Mouse (Mus musculus) liver, embryonic 11.5 days (tissue): ENCODE data around the gene Kncn. TPM values are rescaled to one million over a fixed set of nuclear protein-coding genes. Genes with fewer than 3 reads are reported as not detected.

ENCODE experiments used
- ATAC-seq: fragments of 200-750 bp; cut with Nextera tagmentation; replicated peaks from 2 replicates; pipeline ENCODE4 v1.8.0; 2017; ENCODE audit warnings: moderate number of reproducible peaks, mild to moderate bottlenecking, moderate TSS enrichment, moderate library complexity; ENCODE audit not compliant: low FRiP score
- DNase-seq: peaks from one replicate; pipeline ENCODE4 v3.0.0-alpha.2; 2017; ENCODE audit warnings: low spot score
- H3K27ac ChIP-seq: fragments of 300-500 bp; sonication (generic); 2 replicates; pipeline ENCODE4 v1.5.1; 2014; ENCODE audit warnings: mild to moderate bottlenecking, low read depth, low read length, control low read depth
- H3K27me3 ChIP-seq: fragments of 300-500 bp; sonication (generic); replicated peaks from 2 replicates; pipeline ENCODE4 v1.6.1; 2014; ENCODE audit warnings: low read length, mixed read lengths; ENCODE audit not compliant: control insufficient read depth, insufficient read depth
- H3K36me3 ChIP-seq: fragments of 300-500 bp; sonication (generic); 2 replicates; pipeline ENCODE4 v1.6.1; 2014; ENCODE audit warnings: mild to moderate bottlenecking, low read length, moderate library complexity, mixed read lengths; ENCODE audit not compliant: control insufficient read depth, insufficient read depth
- H3K4me1 ChIP-seq: fragments of 300-500 bp; sonication (generic); replicated peaks from 2 replicates; pipeline ENCODE4 v1.6.1; 2014; ENCODE audit warnings: low read length, mixed read lengths; ENCODE audit not compliant: control insufficient read depth, insufficient read depth
- H3K4me2 ChIP-seq: fragments of 300-500 bp; sonication (generic); 2 replicates; pipeline ENCODE4 v1.6.1; 2014; ENCODE audit warnings: mild to moderate bottlenecking, control low read depth, moderate library complexity
- H3K4me3 ChIP-seq: fragments of 300-500 bp; sonication (generic); 2 replicates; pipeline ENCODE4 v1.5.1; 2014; ENCODE audit warnings: low read depth, low read length, control low read depth
- H3K9ac ChIP-seq: fragments of 300-500 bp; sonication (generic); 2 replicates; pipeline ENCODE4 v1.6.1; 2014; ENCODE audit warnings: low read depth, low read length, control low read depth
- H3K9me3 ChIP-seq: fragments of 300-500 bp; sonication (generic); 2 replicates; pipeline ENCODE4 v1.6.1; 2016; ENCODE audit warnings: low read length, inconsistent platforms, mixed read lengths; ENCODE audit not compliant: control insufficient read depth
- WGBS: fragments of 180-500 bp; shearing (Covaris S2); extraction: QIAGEN DNeasy Blood & Tissue Kit; methylation state at CpG from one replicate; pipeline ENCODE4 v1.1.7; 2014; 5-methylcytosine and 5-hydroxymethylcytosine counted together
- polyA plus RNA-seq: library from polyadenylated mRNA; unstranded; fragments of >200 nt; fragmentation: Nextera tagmentation; extraction: Ambion mirVana; gene quantifications from 2 replicates; pipeline ENCODE4 v1.2.1, GENCODE M21; 2014

The Kncn gene
- polyA plus RNA-seq, 1 experiment from 2014 or later, result not detected

DNA sequence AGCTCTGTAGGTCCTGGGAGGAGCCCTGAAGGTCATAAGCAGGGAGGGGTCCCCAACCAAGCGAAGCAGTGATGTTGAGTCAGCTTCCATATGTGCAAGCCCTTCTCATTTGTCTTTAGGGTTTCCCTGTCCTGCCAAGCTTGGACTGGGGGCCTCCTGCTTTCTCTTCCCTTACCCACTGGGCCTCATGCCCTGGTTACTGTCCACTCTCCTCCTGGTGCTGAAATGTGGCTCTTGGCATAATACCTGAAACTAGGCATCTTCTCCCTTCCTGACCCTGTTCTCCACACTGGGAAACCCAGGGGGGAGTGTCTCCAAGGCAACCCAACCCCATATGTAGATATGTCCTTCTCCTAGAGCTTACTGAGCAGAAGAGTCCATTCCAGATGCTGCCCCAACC is 2.7 kb downstream of the Kncn start:
- 38% methylated on average over 1 of the region's 1 CpGs for WGBS

DNA sequence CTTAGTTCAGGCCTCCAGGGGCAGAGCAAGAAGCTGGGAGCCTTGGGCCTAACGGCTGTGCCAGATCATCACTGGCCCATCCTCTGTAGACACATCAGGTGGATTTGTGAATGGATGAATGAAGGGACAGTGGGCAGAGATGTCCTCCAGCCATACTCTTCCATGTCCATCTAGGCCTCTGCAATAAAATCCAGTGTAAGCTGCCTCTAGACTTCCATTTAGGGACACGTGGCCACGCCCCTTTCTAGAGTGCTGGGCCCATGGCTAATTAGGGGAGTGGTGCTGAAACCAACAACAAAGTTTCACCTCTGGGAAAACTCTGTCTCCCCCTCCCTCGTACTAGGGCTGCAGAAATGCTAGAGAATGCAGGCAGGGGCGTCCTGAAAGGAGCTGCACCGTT is 5.9 kb downstream of the Kncn start:
- no peak overlapping the region for H3K27ac ChIP-seq
- 17% methylated on average over 6 of the region's 6 CpGs for WGBS
- no peaks in the 10 kb centered on the region for H3K4me1 ChIP-seq
- no peak overlapping the region for H3K9ac ChIP-seq
- H3K27me3 ChIP-seq, result peaks cover 36% of the 10 kb centered on the region
- DNase-seq, result no peak
- H3K9me3 ChIP-seq, result no peaks in the 10 kb centered on the region
- H3K36me3 ChIP-seq, result no peaks in the 10 kb centered on the region
- H3K4me3 ChIP-seq, result no peak overlapping the region
- ATAC-seq, result no peak
- peak overlapping the region; percentile 23 for H3K4me2 ChIP-seq

More for the DNA sequence above, 2.7 kb downstream of the Kncn start:
- DNase-seq, result no peak
- Histone ChIP-seq H3K36me3 (no peaks in the 10 kb centered on the region), H3K9ac (no peak overlapping the region), H3K9me3 (no peaks in the 10 kb centered on the region), H3K27me3 (peaks cover 29% of the 10 kb centered on the region), H3K4me1 (no peaks in the 10 kb centered on the region), H3K27ac (no peak overlapping the region), H3K4me2 (no peak overlapping the region), H3K4me3 (no peak overlapping the region)
- ATAC-seq, result no peak

DNA sequence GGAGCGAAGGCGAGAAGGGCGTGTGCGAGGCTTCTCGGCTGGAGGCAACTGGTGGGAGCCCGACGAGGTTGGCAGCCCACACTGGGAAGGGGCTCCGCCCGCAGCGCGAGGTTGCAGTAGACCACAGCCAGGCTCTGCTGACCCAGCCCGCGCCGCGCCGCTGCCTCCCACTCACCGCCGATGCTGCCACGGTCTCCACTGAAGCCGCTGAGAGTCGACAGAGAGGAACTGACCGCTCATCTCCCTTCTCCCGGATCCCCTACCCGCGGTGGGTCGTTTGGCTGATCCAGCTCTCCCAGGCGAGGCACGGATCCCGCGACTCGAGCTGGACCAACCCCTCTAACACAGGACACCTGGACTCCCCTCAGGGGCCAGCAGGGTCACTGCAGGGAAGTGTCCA is 6.4 kb downstream of the Kncn start, which contains the start of gene 6430628N08Rik:
TSS of gene 6430628N08Rik (plus strand) at position 113 of the 400 bp plus-strand sequence.
- no peak within 1 kb of the TSS for H3K27ac ChIP-seq
- 4% methylated on average over 31 of the region's 31 CpGs for WGBS
- no peak within 1 kb of the TSS for H3K9ac ChIP-seq
- ATAC-seq (no peak), DNase-seq (no peak)
- H3K36me3 ChIP-seq, result no peaks in the 10 kb centered on the region
- H3K4me1 ChIP-seq, result no peaks in the 10 kb centered on the region
- H3K4me2 ChIP-seq, result peak within 1 kb of the TSS; percentile 23
- no peaks in the 10 kb centered on the region for H3K9me3 ChIP-seq
- no peak within 1 kb of the TSS for H3K4me3 ChIP-seq
- peaks cover 38% of the 10 kb centered on the region for H3K27me3 ChIP-seq

DNA sequence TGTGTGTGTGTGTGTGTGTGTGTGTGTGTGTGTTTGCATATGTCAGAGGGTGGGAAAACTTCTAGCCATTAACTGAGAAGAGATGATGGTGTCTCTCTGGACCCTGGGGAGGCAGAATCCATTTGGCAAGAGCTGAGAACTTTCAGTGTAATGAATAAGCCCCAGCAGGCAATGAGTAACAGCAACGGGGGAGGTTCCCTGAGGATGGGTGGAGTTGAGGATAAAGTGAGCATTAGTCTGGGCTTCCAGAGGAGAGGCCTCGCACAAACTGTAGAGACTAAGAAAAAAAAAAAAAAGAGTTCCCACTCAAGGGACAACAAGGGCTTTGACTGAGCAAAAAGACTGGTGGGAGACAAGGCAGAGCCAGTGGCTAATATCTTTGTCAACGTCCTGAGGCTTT is 10.1 kb downstream of the Kncn start:
- ATAC-seq (no peak), DNase-seq (no peak)
- Histone ChIP-seq H3K4me1 (peaks cover 3% of the 10 kb centered on the region; the same call in 1 of the 2 replicates), H3K27me3 (peaks cover 70% of the 10 kb centered on the region), H3K4me3 (no peak overlapping the region), H3K36me3 (no peaks in the 10 kb centered on the region), H3K9me3 (no peaks in the 10 kb centered on the region), H3K27ac (no peak overlapping the region), H3K4me2 (no peak overlapping the region), H3K9ac (no peak overlapping the region)
- 32% methylated on average over 3 of the region's 3 CpGs for WGBS

DNA sequence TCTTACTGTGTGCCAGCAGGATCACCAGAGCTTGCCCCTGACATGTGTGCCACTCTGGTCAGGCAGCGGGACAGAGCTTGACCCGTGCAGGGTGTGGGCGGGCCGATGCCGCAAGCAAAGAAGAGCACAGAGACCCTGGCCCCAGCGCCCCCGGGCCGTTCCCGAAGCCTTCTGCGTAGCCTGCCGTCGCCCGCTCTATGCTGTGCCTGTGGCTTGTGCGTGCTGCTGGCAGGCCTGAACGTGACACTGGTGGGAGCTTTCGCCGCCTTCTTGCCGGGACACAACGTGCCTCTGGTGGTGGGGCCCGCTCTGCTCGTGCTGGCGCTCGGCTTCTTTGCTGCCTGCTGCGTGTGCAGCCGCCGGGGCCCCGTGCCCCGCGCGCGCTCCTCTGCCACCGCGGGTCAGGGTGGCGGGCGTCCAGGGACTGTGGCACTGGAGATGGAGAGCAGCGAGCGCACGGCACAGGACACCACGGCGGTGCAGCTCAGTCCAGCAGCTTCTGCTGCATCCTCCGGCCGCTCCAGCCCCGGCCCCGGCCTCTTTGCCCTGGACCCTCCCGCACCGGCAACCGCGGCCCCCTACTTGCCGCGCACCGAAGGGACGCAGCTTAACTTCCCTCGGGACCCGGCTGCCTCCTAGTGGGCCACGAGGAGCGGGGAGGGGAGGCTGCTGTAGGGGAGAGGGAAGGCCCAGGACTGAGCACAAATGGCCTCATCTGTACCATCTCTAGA is 13.9 kb downstream of the Kncn start:
- no peak overlapping the region for H3K9ac ChIP-seq
- DNase-seq, result peak; percentile 43
- H3K27me3 ChIP-seq, result peaks cover 73% of the 10 kb centered on the region

DNA sequence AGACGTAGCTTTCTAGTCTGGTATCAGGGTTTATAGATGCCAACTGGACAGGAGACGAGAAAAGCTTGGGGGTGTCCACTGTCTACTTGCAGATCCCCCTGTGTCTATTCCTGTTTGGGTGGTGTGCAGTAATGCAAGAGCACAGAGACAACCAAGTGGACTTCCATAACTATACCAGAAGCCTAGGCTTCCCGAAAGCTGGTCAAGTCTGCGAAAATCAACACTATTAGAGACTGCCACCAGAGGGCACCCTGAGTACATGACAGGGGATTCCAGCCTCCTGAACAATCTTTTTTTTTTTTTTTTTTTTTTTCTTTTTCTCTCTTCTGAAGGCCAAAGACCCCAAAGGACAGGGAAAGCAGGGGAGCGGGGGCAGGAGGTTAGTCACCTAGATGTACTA is 18.6 kb downstream of the Kncn start:
- ATAC-seq (no peak), DNase-seq (no peak)
- H3K36me3 ChIP-seq, result no peaks in the 10 kb centered on the region
- no peak overlapping the region for H3K27ac ChIP-seq
- no peaks in the 10 kb centered on the region for H3K9me3 ChIP-seq
- H3K4me2 ChIP-seq, result no peak overlapping the region
- H3K4me1 ChIP-seq, result peaks cover 2% of the 10 kb centered on the region; the same call in 1 of the 2 replicates
- H3K27me3 ChIP-seq, result peaks cover 64% of the 10 kb centered on the region
- H3K9ac ChIP-seq, result no peak overlapping the region
- H3K4me3 ChIP-seq, result no peak overlapping the region
- WGBS, result 21% methylated on average over 5 of the region's 5 CpGs

More for the DNA sequence above, 13.9 kb downstream of the Kncn start:
- Histone ChIP-seq H3K27ac (no peak overlapping the region; the same call in 1 of the 2 replicates), H3K36me3 (no peaks in the 10 kb centered on the region), H3K4me1 (peaks cover 3% of the 10 kb centered on the region; the same call in 1 of the 2 replicates), H3K4me3 (peak overlapping the region; percentile 34), H3K9me3 (no peaks in the 10 kb centered on the region), H3K4me2 (peak overlapping the region; percentile 73)
- peak; percentile 40 for ATAC-seq
- WGBS, result 2% methylated on average over 56 of the region's 56 CpGs

DNA sequence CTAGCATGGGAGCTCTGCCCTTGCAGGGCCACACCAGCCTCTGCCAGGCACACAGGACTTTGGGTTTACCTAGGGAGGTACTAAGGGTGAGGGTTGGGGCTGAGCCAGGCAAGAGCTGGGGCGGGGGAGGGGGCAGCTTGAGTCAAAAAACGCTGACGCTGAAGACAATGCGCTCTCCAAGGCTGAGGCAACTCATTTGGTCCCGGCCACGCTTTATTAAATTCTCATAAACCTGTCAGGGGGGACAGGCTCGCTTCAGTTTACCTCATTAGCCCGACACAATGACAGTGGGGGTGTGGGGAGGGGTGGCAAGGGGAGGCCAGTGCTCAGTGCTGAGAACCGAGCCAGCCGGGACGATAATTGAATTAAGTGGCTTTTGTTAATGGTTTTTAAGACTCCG is 20.2 kb downstream of the Kncn start:
- Histone ChIP-seq H3K36me3 (no peaks in the 10 kb centered on the region), H3K9ac (no peak overlapping the region), H3K9me3 (no peaks in the 10 kb centered on the region), H3K4me3 (no peak overlapping the region), H3K27me3 (peaks cover 61% of the 10 kb centered on the region), H3K4me2 (no peak overlapping the region), H3K27ac (no peak overlapping the region), H3K4me1 (no peaks in the 10 kb centered on the region)
- DNase-seq (no peak), ATAC-seq (no peak)
- 25% methylated on average over 12 of the region's 12 CpGs for WGBS

DNA sequence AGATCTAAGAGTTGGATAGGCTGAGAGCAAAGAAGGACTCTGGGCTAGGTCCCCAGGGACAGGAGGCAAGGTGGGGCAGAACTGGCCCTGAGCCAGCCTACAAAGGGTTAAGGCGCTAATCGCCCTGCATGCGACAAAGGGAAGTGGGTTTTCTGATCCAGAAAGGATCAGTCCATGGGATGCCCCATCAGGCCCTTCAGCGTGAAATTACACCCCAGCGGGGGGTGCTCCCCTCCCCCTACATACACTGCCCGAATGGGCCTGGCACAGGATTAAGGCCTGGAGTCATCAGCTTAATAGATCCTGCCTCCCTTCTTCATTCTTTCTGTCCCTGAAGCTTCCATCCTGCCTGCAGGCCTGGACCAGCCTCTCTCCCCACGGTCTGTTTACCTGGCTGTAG is 21.5 kb downstream of the Kncn start:
- ATAC-seq (no peak), DNase-seq (no peak)
- WGBS, result 16% methylated on average over 7 of the region's 7 CpGs
- Histone ChIP-seq H3K9me3 (no peaks in the 10 kb centered on the region), H3K36me3 (no peaks in the 10 kb centered on the region), H3K4me1 (no peaks in the 10 kb centered on the region), H3K4me2 (no peak overlapping the region), H3K27me3 (peaks cover 49% of the 10 kb centered on the region), H3K4me3 (no peak overlapping the region), H3K9ac (no peak overlapping the region), H3K27ac (no peak overlapping the region)

DNA sequence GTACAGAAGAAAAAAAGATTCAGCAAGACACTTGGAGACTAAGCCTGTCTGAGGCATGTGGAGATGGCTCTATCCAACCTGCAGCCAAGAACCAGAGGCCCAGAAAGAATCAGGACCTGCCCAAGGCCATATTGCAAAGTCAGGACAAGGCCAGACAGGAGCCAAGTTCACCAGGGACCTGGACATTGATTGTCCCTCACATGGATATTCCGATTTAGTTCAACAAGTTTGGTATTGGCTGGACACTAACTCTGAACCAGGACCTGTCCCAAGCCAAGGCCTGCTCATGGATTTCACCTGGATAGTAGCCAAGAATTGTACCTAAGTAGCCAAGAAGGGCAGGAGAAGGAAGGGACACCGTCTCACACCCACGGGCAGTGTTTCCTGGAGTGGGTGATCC is 22.6 kb downstream of the Kncn start:
- Histone ChIP-seq H3K9ac (no peak overlapping the region), H3K27me3 (peaks cover 44% of the 10 kb centered on the region), H3K9me3 (no peaks in the 10 kb centered on the region), H3K27ac (no peak overlapping the region), H3K4me2 (no peak overlapping the region), H3K4me1 (no peaks in the 10 kb centered on the region; the same call in 1 of the 2 replicates), H3K4me3 (no peak overlapping the region), H3K36me3 (no peaks in the 10 kb centered on the region)
- DNase-seq, result no peak
- 85% methylated on average over 3 of the region's 3 CpGs for WGBS
- no peak for ATAC-seq
